In the genomic region with DNA sequence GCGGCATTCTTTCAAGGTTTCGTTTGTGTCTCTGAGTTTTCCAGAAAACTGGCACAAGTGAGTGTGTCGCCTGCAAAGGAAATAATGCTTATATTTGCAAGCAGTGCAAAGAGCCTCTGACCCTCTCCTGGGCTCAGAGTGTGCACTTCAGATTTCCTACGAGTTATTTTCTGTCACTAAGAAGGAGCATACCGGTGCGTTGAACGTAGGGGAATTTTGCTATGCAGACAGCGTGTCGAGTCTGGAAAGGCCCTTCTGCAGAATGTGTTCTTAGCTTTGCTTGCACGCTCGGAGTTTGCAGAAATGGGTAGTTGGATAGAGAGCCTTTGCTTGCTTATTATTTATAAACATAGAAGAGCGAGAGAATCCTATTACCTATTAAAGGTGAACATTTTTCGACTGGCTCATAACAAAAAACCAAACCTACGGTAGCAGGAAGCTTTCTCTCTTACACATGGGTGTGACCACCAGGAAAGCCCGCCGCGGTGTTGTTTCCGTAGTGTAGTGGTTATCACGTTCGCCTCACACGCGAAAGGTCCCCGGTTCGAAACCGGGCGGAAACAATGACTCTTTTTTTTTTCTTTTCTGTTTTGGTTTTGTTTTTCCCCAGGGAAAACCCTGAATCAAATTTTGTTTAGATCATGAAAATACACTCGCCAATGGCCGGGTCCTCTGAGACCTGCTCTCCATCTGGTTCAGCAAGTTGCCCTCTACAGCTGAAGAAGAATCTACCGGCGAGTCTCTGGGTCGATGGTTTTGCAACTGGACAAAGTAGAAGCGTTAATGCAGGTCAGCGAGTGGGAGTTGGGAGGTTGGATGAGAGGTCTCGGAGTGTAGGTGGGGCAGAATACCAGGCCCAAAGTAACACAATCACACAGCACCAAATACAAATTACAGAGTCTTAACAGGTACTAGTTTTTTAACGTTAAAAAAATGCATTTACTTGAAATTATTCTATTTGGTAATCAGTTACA, we compare ENCODE assay signal across 8 mouse cellular contexts. TPM values are rescaled to one million over a fixed set of nuclear protein-coding genes. Genes with fewer than 3 reads are reported as not detected.
DNase-seq lines count a peak whose midpoint lies in the region; ATAC-seq and TF ChIP-seq lines count a peak whose summit lies in the region.

No protein-coding gene starts in this region.

- peak overlapping the region; percentile 79 for H3K27ac ChIP-seq in hindbrain, embryonic 10.5 days
- 0 out of 2 replicates have a peak overlapping the region, but pooled peaks have one; percentile 54 for H3K27ac ChIP-seq in lung, embryonic 14.5 days (ENCODE audit: low read depth)

- no peak for DNase-seq in G1E (ENCODE audit: low spot score)
- DNase-seq in cerebellum, adult 9-10 months = peak; percentile 81
- peak; percentile 90 for DNase-seq in hindbrain, embryonic 10.5 days (ENCODE audit: low spot score)
- peak; percentile 72 for DNase-seq in layer of hippocampus, adult 9-10 months (ENCODE audit: low spot score)
- DNase-seq in lung, embryonic 14.5 days = peak; percentile 98
- peak; percentile 87 for DNase-seq in ovary, postnatal 14 days (ENCODE audit: low spot score)
- DNase-seq in thymus, postnatal 10 days (ENCODE audit: low spot score in 2 of 2) = peak; percentile 79 to 92

- ATAC-seq in G1E (ENCODE audit: extremely low read depth, insufficient number of reproducible peaks, low FRiP score, poor library complexity, severe bottlenecking) = no peak
- ATAC-seq in frontal cortex, adult (ENCODE audit: low TSS enrichment) = peak; percentile 68
- no peak for ATAC-seq in lung, embryonic 14.5 days (ENCODE audit: insufficient read depth)

- TF ChIP-seq CTCF in G1E (IDR thresholded peaks at IDR 0.05; ENCODE audit: low read depth, low read length) = no peak
- no peak for TF ChIP-seq CTCF in lung, embryonic 14.5 days (IDR thresholded peaks at IDR 0.05; ENCODE audit: low read depth)

- H3K9me3 ChIP-seq in G1E (replicated peaks) = no peaks in the 10 kb centered on the region
- H3K9me3 ChIP-seq in hindbrain, embryonic 10.5 days = no peaks in the 10 kb centered on the region
- H3K9me3 ChIP-seq in lung, embryonic 14.5 days (ENCODE audit: low read depth, low read length) = no peaks in the 10 kb centered on the region

- H3K9ac ChIP-seq in lung, embryonic 14.5 days = peak overlapping the region; percentile 63

- 1% methylated on average over 35 of the region's 35 CpGs for WGBS in hindbrain, embryonic 10.5 days
- 1% methylated on average over 35 of the region's 35 CpGs for WGBS in lung, embryonic 14.5 days

- H3K4me2 ChIP-seq in lung, embryonic 14.5 days = peak overlapping the region; percentile 56

- peak overlapping the region; percentile 70 for H3K4me3 ChIP-seq in G1E (ENCODE audit: low read depth, low read length)
- peak overlapping the region; percentile 62 for H3K4me3 ChIP-seq in hindbrain, embryonic 10.5 days
- H3K4me3 ChIP-seq in lung, embryonic 14.5 days (ENCODE audit: low read depth, low read length) = peak overlapping the region; percentile 44

- H3K4me1 ChIP-seq in G1E (ENCODE audit: insufficient read depth, low read depth, low read length) = peaks cover 31% of the 10 kb centered on the region
- peaks cover 15% of the 10 kb centered on the region for H3K4me1 ChIP-seq in hindbrain, embryonic 10.5 days (replicated peaks)
- H3K4me1 ChIP-seq in lung, embryonic 14.5 days (ENCODE audit: insufficient read depth) = no peaks in the 10 kb centered on the region

- no peaks in the 10 kb centered on the region for H3K36me3 ChIP-seq in G1E (replicated peaks)
- H3K36me3 ChIP-seq in hindbrain, embryonic 10.5 days = no peaks in the 10 kb centered on the region
- no peaks in the 10 kb centered on the region for H3K36me3 ChIP-seq in lung, embryonic 14.5 days (ENCODE audit: insufficient read depth)

- 0 out of 2 replicates have a peak, but pooled peaks cover 3% of the 10 kb centered on the region for H3K27me3 ChIP-seq in G1E (ENCODE audit: insufficient read depth, low read length)
- H3K27me3 ChIP-seq in hindbrain, embryonic 10.5 days (ENCODE audit: insufficient read depth, poor library complexity, severe bottlenecking) = no peaks in the 10 kb centered on the region
- H3K27me3 ChIP-seq in lung, embryonic 14.5 days (ENCODE audit: insufficient read depth, low read length) = no peaks in the 10 kb centered on the region

RNA-seq across cellular contexts. Expression of a gene that starts 9.0 kb away (rescaled TPM):
- total RNA-seq in G1E (2014; fragmentation: Nextera tagmentation) (177 and 303 TPM in 2 replicates), G1E (2017) (2,043 and 4,016 TPM in 2 replicates)
- polyA plus RNA-seq in G1E (2012) = 5,681 and 9,617 TPM in 2 replicates
- polyA plus RNA-seq in hindbrain, embryonic 10.5 days (2016; fragmentation: Nextera tagmentation; extraction: Ambion mirVana) = 5.5 and 11.0 TPM in 2 replicates
- polyA plus RNA-seq in lung, embryonic 14.5 days (2014; fragmentation: Nextera tagmentation; extraction: Ambion mirVana) = 21.2 and 21.6 TPM in 2 replicates

RNA-seq across cellular contexts. Expression of a gene that starts 9.3 kb away (rescaled TPM):
- total RNA-seq in G1E (2014; fragmentation: Nextera tagmentation) (229 and 286 TPM in 2 replicates), G1E (2017) (1,693 and 2,296 TPM in 2 replicates)
- polyA plus RNA-seq in G1E (2012) = 11.8 and 30.4 TPM in 2 replicates
- polyA plus RNA-seq in hindbrain, embryonic 10.5 days (2016; fragmentation: Nextera tagmentation; extraction: Ambion mirVana) = 6.6 and 6.9 TPM in 2 replicates
- 8.6 and 11.7 TPM in 2 replicates for polyA plus RNA-seq in lung, embryonic 14.5 days (2014; fragmentation: Nextera tagmentation; extraction: Ambion mirVana)

RNA-seq across cellular contexts. Expression of a gene that starts 14.8 kb away (rescaled TPM):
- total RNA-seq in G1E (2014; fragmentation: Nextera tagmentation) (26.2 and 52.2 TPM in 2 replicates), G1E (2017) (284 and 309 TPM in 2 replicates)
- 12.6 and 17.3 TPM in 2 replicates for polyA plus RNA-seq in G1E (2012)
- 33.6 and 41.8 TPM in 2 replicates for polyA plus RNA-seq in hindbrain, embryonic 10.5 days (2016; fragmentation: Nextera tagmentation; extraction: Ambion mirVana)
- polyA plus RNA-seq in lung, embryonic 14.5 days (2014; fragmentation: Nextera tagmentation; extraction: Ambion mirVana) = 26.4 and 26.7 TPM in 2 replicates

RNA-seq across cellular contexts. Expression of a gene that starts 16.4 kb away (rescaled TPM):
- total RNA-seq in G1E (2014; fragmentation: Nextera tagmentation) (141 and 253 TPM in 2 replicates), G1E (2017) (901 and 1,517 TPM in 2 replicates)
- 27.9 and 53.3 TPM in 2 replicates for polyA plus RNA-seq in G1E (2012)
- 63.1 and 65.4 TPM in 2 replicates for polyA plus RNA-seq in hindbrain, embryonic 10.5 days (2016; fragmentation: Nextera tagmentation; extraction: Ambion mirVana)
- polyA plus RNA-seq in lung, embryonic 14.5 days (2014; fragmentation: Nextera tagmentation; extraction: Ambion mirVana) = 71.0 and 82.2 TPM in 2 replicates

RNA-seq across cellular contexts. Expression of a gene that starts 16.7 kb away (rescaled TPM):
- total RNA-seq in G1E (2014; fragmentation: Nextera tagmentation) (9.0 and 49.5 TPM in 2 replicates), G1E (2017) (205 and 369 TPM in 2 replicates)
- polyA plus RNA-seq in G1E (2012) = 10.5 and 40.6 TPM in 2 replicates
- 12.6 and 15.5 TPM in 2 replicates for polyA plus RNA-seq in hindbrain, embryonic 10.5 days (2016; fragmentation: Nextera tagmentation; extraction: Ambion mirVana)
- 15.8 and 16.9 TPM in 2 replicates for polyA plus RNA-seq in lung, embryonic 14.5 days (2014; fragmentation: Nextera tagmentation; extraction: Ambion mirVana)

Comparison
In these comparisons a context has a peak if more than half of its experiments do, and no peak if none do; other contexts are left out.
1. RNA of a gene that starts 9.0 kb away (polyA plus RNA-seq): 5,681 to 9,617 TPM in G1E; 21.2 to 21.6 TPM in lung, embryonic 14.5 days and 5.5 to 11.0 TPM in hindbrain, embryonic 10.5 days; every median in the first group is over 100 times any median in the second.
2. Peak in every context shown above with its lines, with median percentiles within 50 percentile points of each other: H3K4me3 ChIP-seq.